Mouse (Mus musculus) lung, postnatal 0 days (tissue): Measurements from ENCODE around the gene Reck. TPM values are rescaled to one million over a fixed set of nuclear protein-coding genes. Genes with fewer than 3 reads are reported as not detected.

ENCODE experiments used
- ATAC-seq: fragments of 200-750 bp; cut with Nextera tagmentation; 2 replicates; pipeline ENCODE4 v1.8.0; 2017; ENCODE audit warnings: moderate library complexity
- DNase-seq: peaks from one replicate; pipeline ENCODE4 v3.0.0-alpha.2; 2016; ENCODE audit warnings: low spot score
- H3K27ac ChIP-seq: fragments of 300-500 bp; sonication (generic); 2 replicates; pipeline ENCODE4 v1.5.1; 2014; ENCODE audit warnings: antibody characterized with exemption, mild to moderate bottlenecking, low read length, mixed read lengths
- H3K27me3 ChIP-seq: fragments of 300-500 bp; sonication (generic); replicated peaks from 2 replicates; pipeline ENCODE4 v1.6.1; 2014; ENCODE audit warnings: low read length, mixed read lengths; ENCODE audit not compliant: insufficient read depth
- H3K36me3 ChIP-seq: fragments of 300-500 bp; sonication (generic); 2 replicates; pipeline ENCODE4 v1.6.1; 2014; ENCODE audit warnings: low read length, mixed read lengths; ENCODE audit not compliant: insufficient read depth
- H3K4me1 ChIP-seq: fragments of 300-500 bp; sonication (generic); 2 replicates; pipeline ENCODE4 v1.6.1; 2014; ENCODE audit warnings: antibody characterized with exemption, low read depth, low read length, mixed read lengths; ENCODE audit not compliant: insufficient read depth
- H3K4me2 ChIP-seq: fragments of 300-500 bp; sonication (generic); replicated peaks from 2 replicates; pipeline ENCODE4 v1.6.1; 2014; ENCODE audit warnings: low read depth, mild to moderate bottlenecking, low read length, moderate library complexity, mixed read lengths
- H3K4me3 ChIP-seq: fragments of 300-500 bp; sonication (generic); 2 replicates; pipeline ENCODE4 v1.5.1; 2014; ENCODE audit warnings: low read depth, low read length
- H3K9ac ChIP-seq: fragments of 300-500 bp; sonication (generic); replicated peaks from 2 replicates; pipeline ENCODE4 v1.6.1; 2014; ENCODE audit warnings: low read depth, mild to moderate bottlenecking
- H3K9me3 ChIP-seq: fragments of 300-500 bp; sonication (generic); 2 replicates; pipeline ENCODE4 v1.6.1; 2016; ENCODE audit warnings: low read length, mixed read lengths
- CTCF ChIP-seq: IDR thresholded peaks from 2 replicates; pipeline ENCODE4 v1.5.1; 2016; ENCODE audit warnings: antibody characterized with exemption, mild to moderate bottlenecking
- EP300 ChIP-seq: IDR thresholded peaks from 2 replicates; pipeline ENCODE4 v1.6.1; 2016; ENCODE audit warnings: antibody characterized with exemption, mild to moderate bottlenecking, control low read depth
- WGBS: fragments of 180-500 bp; shearing (Covaris S2); extraction: QIAGEN DNeasy Blood & Tissue Kit; methylation state at CpG from one replicate; pipeline ENCODE4 v1.1.7; 2014; 5-methylcytosine and 5-hydroxymethylcytosine counted together
- polyA plus RNA-seq: library from polyadenylated mRNA; unstranded; fragments of >200 nt; fragmentation: Nextera tagmentation; extraction: Ambion mirVana; gene quantifications from 2 replicates; pipeline ENCODE4 v1.2.1, GENCODE M21; 2015

Gene Reck
- polyA plus RNA-seq, 1 experiment from 2014 or later, result 13.6 TPM

DNA sequence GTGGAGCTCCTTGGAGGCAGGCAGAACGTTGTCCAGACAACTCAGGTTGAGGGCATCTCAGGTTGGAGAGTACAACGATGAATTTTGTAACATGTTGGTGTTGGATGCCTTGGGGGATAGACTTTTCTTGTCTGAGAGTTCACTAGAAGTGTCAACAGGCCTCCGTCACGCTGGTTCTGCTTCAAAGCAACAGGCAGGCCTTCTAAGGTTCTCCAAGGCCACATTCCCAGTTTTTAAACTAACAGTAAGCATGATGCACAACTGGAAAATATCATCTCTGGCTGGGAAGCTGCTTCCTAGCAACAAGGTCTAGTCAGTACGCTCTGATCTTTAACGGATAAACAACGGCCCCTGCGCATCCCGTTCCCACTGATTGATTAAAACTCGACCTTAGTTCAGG lies 5.5 kb upstream of the Reck start:
- Histone ChIP-seq H3K4me3 (no peak overlapping the region), H3K27ac (no peak overlapping the region), H3K4me2 (no peak overlapping the region), H3K9ac (no peak overlapping the region), H3K27me3 (no peaks in the 10 kb centered on the region), H3K4me1 (no peaks in the 10 kb centered on the region; the same call in 1 of the 2 replicates), H3K36me3 (no peaks in the 10 kb centered on the region), H3K9me3 (no peaks in the 10 kb centered on the region)
- DNase-seq (no peak), ATAC-seq (peak; percentile 38; the same call in 1 of the 2 replicates)
- TF ChIP-seq EP300, result no peak
- no peak for TF ChIP-seq CTCF
- WGBS, result 81% methylated on average over 10 of the region's 10 CpGs

DNA sequence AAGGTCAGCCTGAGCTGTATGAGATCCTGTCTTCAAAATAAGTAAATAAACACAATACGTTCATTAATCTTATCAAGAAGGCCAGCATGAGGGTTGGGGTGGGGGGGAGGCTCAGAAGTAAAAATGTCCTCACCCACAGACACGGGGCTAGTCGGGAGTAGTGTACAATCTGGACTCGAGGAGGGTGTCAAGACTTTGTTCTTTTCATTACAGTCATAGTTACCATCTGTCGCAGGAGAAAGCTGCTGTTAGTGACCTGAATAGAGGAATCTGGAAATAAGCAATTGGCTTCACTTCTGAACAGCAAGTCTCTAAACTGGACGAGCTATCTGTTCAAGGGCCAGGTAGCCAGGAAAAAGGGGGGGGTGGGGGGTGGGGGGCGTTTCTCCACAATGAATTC lies 829 bp upstream of the Reck start:
- Histone ChIP-seq H3K9me3 (no peaks in the 10 kb centered on the region), H3K4me2 (peak overlapping the region; percentile 93; the same call in 1 of the 2 replicates), H3K27ac (no peak overlapping the region), H3K27me3 (no peaks in the 10 kb centered on the region), H3K4me3 (no peak overlapping the region), H3K36me3 (no peaks in the 10 kb centered on the region), H3K4me1 (no peaks in the 10 kb centered on the region; the same call in 1 of the 2 replicates), H3K9ac (no peak overlapping the region)
- no peak for TF ChIP-seq EP300
- no peak for TF ChIP-seq CTCF
- ATAC-seq, result no peak
- WGBS, result 31% methylated on average over 7 of the region's 7 CpGs
- DNase-seq, result no peak

DNA sequence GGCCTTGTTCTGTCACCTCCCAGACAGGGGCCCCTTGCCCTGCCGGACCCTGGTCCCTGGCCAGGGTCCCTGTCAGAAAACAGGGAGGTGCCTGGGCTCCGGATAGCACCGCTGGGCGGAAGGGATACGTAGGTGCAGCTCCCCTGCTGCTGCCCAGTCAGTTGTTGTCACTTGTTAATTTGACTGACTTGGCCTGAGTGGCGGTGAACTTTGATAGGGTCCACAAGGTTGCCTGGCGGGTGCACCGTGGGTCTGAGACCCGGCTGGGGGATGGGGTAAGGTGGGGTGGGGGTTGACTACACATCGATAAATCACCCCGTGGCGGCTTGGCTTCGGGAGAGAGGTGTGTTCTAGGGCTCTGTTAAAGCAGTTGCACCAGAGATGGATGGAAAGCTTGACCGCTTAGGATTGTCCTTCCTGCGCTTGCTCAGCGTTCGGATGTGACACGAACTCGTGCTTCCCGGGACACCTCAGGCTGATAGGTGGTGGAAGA lies 635 bp downstream of the Reck start:
- Histone ChIP-seq H3K4me2 (peak overlapping the region; percentile 93), H3K36me3 (no peaks in the 10 kb centered on the region), H3K27me3 (no peaks in the 10 kb centered on the region), H3K4me1 (no peaks in the 10 kb centered on the region; the same call in 1 of the 2 replicates), H3K27ac (peak overlapping the region; percentile 5; the same call in 1 of the 2 replicates), H3K4me3 (peak overlapping the region; percentile 87), H3K9ac (peak overlapping the region; percentile 59), H3K9me3 (no peaks in the 10 kb centered on the region)
- 2% methylated on average over 20 of the region's 20 CpGs for WGBS
- DNase-seq (peak; percentile 49), ATAC-seq (peak; percentile 18)
- TF ChIP-seq CTCF (no peak), EP300 (no peak)

DNA sequence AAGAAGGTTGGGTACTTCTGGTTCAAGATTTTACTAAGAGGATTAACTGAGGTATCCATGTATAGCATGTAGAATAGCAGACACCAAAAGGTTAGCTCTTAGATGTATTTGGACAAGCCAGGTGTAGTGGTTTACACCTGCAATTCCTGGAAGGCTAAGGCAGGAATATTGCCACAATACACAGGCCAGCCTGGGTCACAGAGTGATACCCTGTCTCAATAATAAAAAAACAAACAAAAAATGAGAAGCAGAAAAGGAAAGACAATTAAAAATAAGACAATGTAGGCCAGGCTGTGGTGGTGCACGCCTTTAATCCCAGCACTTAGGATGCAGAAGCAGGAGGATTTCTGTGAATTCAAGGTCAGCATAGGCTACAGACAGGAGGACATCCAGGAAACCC lies 1.9 kb downstream of the Reck start:
- no peak for ATAC-seq
- Histone ChIP-seq H3K4me3 (no peak overlapping the region), H3K4me2 (no peak overlapping the region), H3K27ac (no peak overlapping the region), H3K4me1 (no peaks in the 10 kb centered on the region; the same call in 1 of the 2 replicates), H3K27me3 (no peaks in the 10 kb centered on the region), H3K36me3 (no peaks in the 10 kb centered on the region), H3K9me3 (no peaks in the 10 kb centered on the region), H3K9ac (no peak overlapping the region)
- 100% methylated on average over 1 of the region's 1 CpGs for WGBS
- DNase-seq, result no peak
- TF ChIP-seq EP300, result no peak
- no peak for TF ChIP-seq CTCF

DNA sequence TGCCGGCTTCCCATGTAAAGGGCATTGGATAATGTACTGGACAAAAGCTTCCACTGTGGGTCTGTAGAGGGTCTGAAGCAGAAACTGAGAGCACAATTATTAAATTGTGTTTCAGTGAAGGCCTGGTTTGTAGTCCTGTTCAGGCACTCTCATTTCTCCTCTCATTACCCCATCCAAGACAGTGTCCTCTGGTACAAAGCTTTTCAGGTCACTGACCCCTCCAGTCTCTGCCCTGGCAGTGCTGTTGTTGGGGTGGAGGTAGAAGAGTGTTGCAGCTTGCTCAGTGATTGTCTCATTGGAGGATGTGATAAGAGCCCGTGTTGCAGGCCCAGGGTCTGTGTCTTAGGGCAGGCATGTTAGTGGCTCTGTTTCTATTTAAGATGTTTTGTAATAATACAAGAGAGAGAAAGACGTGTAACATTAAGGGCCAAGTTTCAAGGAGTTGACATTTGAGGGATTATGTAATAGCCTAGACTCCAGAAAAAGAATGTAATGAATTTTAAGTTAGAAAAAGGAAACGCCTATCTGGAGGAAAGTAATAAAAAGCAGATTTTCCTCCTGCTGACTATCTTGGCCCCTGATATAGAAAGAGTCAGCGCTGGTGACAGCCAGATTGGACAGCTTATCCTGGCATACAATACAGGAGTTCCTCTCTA lies 2.9 kb downstream of the Reck start:
- 36% methylated on average over 5 of the region's 5 CpGs for WGBS
- H3K4me2 ChIP-seq, result no peak overlapping the region
- DNase-seq (peak; percentile 91), ATAC-seq (peak; percentile 59)
- H3K27me3 ChIP-seq, result no peaks in the 10 kb centered on the region
- H3K27ac ChIP-seq, result peak overlapping the region; percentile 48
- no peak for TF ChIP-seq CTCF
- TF ChIP-seq EP300, result no peak
- H3K36me3 ChIP-seq, result no peaks in the 10 kb centered on the region
- H3K9ac ChIP-seq, result no peak overlapping the region
- no peak overlapping the region for H3K4me3 ChIP-seq
- H3K4me1 ChIP-seq, result no peaks in the 10 kb centered on the region; the same call in 1 of the 2 replicates
- no peaks in the 10 kb centered on the region for H3K9me3 ChIP-seq

DNA sequence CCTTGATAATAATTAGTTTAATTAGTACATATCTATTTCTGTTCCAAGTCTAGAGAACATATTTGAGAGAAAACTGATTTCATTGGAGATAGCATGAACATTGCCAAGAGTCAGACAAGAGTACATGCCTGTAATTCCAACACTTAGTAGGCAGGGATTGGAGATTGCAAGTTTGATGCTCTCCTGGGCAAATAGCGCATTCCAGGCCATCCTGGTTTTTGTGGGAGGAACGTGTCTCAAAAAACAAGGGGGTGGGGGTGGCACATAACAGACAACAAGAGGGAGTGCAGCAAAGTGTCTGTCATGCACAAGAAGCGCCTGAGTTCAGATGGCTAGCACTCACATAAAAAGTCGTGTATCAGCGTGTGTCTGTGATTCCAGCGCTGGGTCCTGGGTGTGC lies 4.2 kb downstream of the Reck start:
- DNase-seq (no peak), ATAC-seq (no peak)
- Histone ChIP-seq H3K36me3 (no peaks in the 10 kb centered on the region), H3K27me3 (no peaks in the 10 kb centered on the region), H3K4me3 (no peak overlapping the region), H3K4me2 (no peak overlapping the region), H3K4me1 (peaks cover 5% of the 10 kb centered on the region; the same call in 1 of the 2 replicates), H3K9ac (no peak overlapping the region), H3K27ac (no peak overlapping the region), H3K9me3 (no peaks in the 10 kb centered on the region)
- 71% methylated on average over 6 of the region's 6 CpGs for WGBS
- TF ChIP-seq EP300, result no peak
- no peak for TF ChIP-seq CTCF
